Mouse (Mus musculus) small intestine, adult 2 months (tissue): Measurements from ENCODE around the gene Stk19. TPM values are rescaled to one million over a fixed set of nuclear protein-coding genes. Genes with fewer than 3 reads are reported as not detected.
"Not testable (repeated sequence)": the region's sequence is repeated elsewhere in the genome, so short reads cannot be mapped to it uniquely, and the experiment has no call there.

ENCODE experiments used
- H3K27ac ChIP-seq: fragments of 200-500 bp; 2 replicates; pipeline ENCODE4 v1.5.1; 2012; ENCODE audit warnings: low read depth, low read length, control low read depth, inconsistent platforms; ENCODE audit not compliant: insufficient read depth
- H3K27me3 ChIP-seq: fragments of 200-500 bp; 2 replicates; pipeline ENCODE4 v1.6.1; 2012; ENCODE audit warnings: mild to moderate bottlenecking, moderate library complexity, low read length, inconsistent platforms; ENCODE audit not compliant: control insufficient read depth, insufficient read depth
- H3K36me3 ChIP-seq: fragments of 200-500 bp; 2 replicates; pipeline ENCODE4 v1.6.1; 2012; ENCODE audit warnings: mild to moderate bottlenecking, low read length, control low read depth, inconsistent platforms; ENCODE audit not compliant: control insufficient read depth, insufficient read depth
- H3K4me1 ChIP-seq: fragments of 200-500 bp; 2 replicates; pipeline ENCODE4 v1.6.1; 2012; ENCODE audit warnings: low read length, inconsistent platforms, mixed read lengths; ENCODE audit not compliant: control insufficient read depth, insufficient read depth, insufficient read length
- H3K4me3 ChIP-seq: fragments of 200-500 bp; 2 replicates; pipeline ENCODE4 v1.5.1; 2012; ENCODE audit warnings: low read depth, mild to moderate bottlenecking, control low read depth, inconsistent platforms, low read length, moderate library complexity
- CTCF ChIP-seq: fragments of 200-500 bp; IDR thresholded peaks from 2 replicates; pipeline ENCODE4 v1.5.1; 2012; ENCODE audit warnings: low read depth, mild to moderate bottlenecking, control low read depth, inconsistent platforms, low read length, moderate library complexity, mixed read lengths; ENCODE audit not compliant: insufficient replicate concordance, insufficient read length; ENCODE audit errors: extremely low read depth
- POLR2A ChIP-seq: fragments of 200-500 bp; IDR thresholded peaks from 2 replicates; pipeline ENCODE4 v1.6.1; 2012; ENCODE audit warnings: low read depth, mild to moderate bottlenecking, control low read depth, inconsistent platforms, low read length, moderate library complexity
- WGBS: fragments of 180-500 bp; shearing (Covaris S2); methylation state at CpG from one replicate; pipeline ENCODE4 v1.1.7; 2018; 5-methylcytosine and 5-hydroxymethylcytosine counted together
- polyA plus RNA-seq: library from polyadenylated mRNA; depleted of rRNA; stranded (reverse); fragments of >200 nt; gene quantifications from 2 replicates; pipeline ENCODE4 v1.2.3, GENCODE M21; 2012

The Stk19 gene
- polyA plus RNA-seq, 1 experiment: 56.3 TPM

DNA sequence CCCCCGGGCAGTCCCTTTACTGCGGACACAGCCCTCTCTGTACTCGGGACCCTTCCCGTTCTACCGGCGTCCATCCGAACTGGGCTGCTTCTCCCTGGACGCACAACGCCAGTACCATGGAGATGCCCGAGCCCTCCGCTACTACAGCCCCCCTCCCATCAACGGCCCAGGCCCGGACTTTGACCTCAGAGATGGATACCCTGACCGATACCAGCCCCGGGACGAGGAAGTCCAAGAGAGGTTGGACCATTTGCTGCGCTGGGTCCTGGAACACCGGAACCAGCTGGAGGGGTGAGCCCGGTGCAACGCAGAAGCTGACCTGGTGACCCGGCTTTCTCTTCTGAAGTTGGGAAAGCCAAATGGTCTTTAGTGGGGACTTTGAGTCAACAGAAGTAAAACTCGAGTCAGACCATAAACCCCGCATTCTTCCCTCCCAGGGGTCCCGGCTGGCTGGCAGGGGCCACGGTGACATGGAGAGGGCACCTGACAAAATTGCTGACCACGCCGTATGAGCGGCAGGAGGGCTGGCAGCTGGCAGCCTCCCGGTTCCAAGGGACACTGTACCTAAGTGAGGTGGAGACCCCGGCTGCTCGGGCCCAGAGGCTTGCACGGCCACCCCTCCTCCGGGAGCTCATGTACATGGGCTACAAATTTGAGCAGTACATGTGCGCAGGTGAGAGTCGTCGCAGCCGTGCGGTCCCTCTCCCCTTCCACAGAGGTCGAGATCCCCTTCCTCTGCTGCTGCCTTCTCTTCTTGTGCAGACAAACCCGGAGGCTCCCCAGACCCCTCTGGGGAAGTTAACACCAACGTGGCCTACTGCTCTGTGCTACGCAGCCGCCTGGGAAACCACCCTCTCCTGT lies 949 bp upstream of the Stk19 start:
- H3K4me3 ChIP-seq: peak overlapping the region; percentile 79
- TF ChIP-seq CTCF (no peak), POLR2A (no peak)
- H3K4me1 ChIP-seq: peaks cover 11% of the 10 kb centered on the region
- 27% methylated on average over 43 of the region's 43 CpGs for WGBS
- H3K36me3 ChIP-seq: peaks cover 43% of the 10 kb centered on the region
- H3K27me3 ChIP-seq: no peaks in the 10 kb centered on the region
- H3K27ac ChIP-seq: peak overlapping the region; percentile 66

- WGBS: 4% methylated on average over 48 of the region's 48 CpGs
These were observed 440 bp downstream of the Stk19 start for GRCm38 (mm10) chr17:34836155-34836855.

GRCm38 (mm10) chr17:34830776-34831175 lies 6.0 kb downstream of the Stk19 start:
- H3K27me3 ChIP-seq, H3K4me1 ChIP-seq, H3K27ac ChIP-seq, H3K4me3 ChIP-seq: not testable (repeated sequence)
- 100% methylated on average over 1 of the region's 1 CpGs for WGBS
- peaks cover 68% of the 10 kb centered on the region for H3K36me3 ChIP-seq

More at GRCm38 (mm10) chr17:34836155-34836855, 440 bp downstream of the Stk19 start:
- TF ChIP-seq POLR2A (no peak), CTCF (no peak)
- Histone ChIP-seq H3K27ac (peak overlapping the region; percentile 52), H3K27me3 (no peaks in the 10 kb centered on the region), H3K36me3 (peaks cover 44% of the 10 kb centered on the region), H3K4me1 (peaks cover 11% of the 10 kb centered on the region), H3K4me3 (peak overlapping the region; percentile 79)

DNA sequence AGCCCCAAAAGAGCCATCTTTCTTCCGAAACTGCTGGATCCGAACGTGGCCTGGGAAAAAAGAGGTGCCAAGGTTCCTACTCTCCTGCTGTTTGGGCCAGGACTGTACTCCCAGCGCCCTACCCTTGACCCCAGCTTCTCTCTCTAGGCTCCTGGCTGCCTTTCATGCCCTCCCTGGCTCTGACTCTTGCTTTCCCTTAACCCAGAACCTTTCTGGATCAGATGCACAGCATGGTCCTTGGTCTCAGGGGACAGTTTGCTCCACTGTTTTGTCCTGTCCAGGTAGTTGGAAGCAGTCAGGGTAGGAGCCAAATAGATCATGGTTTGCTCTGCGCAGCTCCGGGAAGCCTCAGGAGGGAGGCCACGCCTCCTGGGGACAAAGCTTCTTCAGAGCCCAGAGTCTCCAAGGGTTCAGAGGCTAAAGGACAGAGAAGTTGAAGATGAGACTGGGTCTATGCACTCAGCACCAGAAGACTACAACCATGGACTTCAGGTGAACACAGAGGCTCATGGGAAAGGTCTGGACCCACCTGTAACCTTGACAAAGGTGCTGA lies 21.9 kb downstream of the Stk19 start:
- Histone ChIP-seq H3K36me3 (no peaks in the 10 kb centered on the region), H3K27me3 (no peaks in the 10 kb centered on the region), H3K4me3 (no peak overlapping the region), H3K4me1 (no peaks in the 10 kb centered on the region), H3K27ac (no peak overlapping the region)
- TF ChIP-seq POLR2A (no peak), CTCF (no peak)
- WGBS: 71% methylated on average over 7 of the region's 7 CpGs

DNA sequence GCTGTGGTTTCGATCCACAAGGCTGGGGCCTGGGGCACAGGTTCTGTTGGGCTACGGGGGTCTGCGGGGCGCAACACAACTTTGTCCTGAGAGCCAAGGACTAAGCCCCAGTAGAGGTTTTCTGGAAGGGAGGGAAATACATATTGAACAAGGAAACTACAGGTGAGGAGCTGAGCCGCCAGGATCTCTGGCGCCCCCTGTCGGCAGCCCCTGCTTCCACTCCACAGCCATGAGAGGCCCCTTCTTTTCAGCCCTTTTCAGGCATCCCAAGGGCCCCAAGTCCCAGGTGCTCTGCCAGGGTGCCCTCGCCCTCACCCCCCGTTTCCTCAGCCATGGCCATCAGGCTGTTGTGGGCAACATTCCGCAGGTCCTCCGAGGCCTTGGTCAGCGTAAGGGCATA lies 23.0 kb downstream of the Stk19 start:
- not testable (repeated sequence) for H3K27ac ChIP-seq, H3K27me3 ChIP-seq, H3K4me3 ChIP-seq, H3K36me3 ChIP-seq, H3K4me1 ChIP-seq
- TF ChIP-seq CTCF: peak; percentile 72
- 61% methylated on average over 12 of the region's 12 CpGs for WGBS

DNA sequence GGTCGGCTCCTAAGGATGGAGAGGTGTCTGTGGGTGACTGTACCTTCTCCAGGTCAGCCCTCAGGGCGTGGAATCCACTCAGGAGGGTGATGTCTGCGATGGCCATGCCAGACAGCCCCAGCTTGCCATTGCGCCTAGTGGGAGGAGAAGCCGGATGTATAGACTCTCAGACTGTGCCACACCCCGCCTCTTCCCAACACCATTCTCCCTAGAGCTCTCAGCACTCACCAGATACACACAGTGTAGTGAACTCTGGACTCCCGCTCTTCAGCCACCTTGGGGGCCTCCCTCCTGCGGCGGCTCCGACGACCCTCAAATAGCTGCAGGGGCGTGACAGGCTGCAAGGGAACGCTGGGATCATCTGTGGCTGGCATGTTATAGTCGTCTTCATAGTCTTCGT lies 25.5 kb downstream of the Stk19 start:
- H3K27ac ChIP-seq: no peak overlapping the region
- no peak overlapping the region for H3K4me3 ChIP-seq
- no peaks in the 10 kb centered on the region for H3K27me3 ChIP-seq
- TF ChIP-seq POLR2A (no peak), CTCF (no peak)
- WGBS: 40% methylated on average over 15 of the region's 15 CpGs
- H3K36me3 ChIP-seq: no peaks in the 10 kb centered on the region
- H3K4me1 ChIP-seq: no peaks in the 10 kb centered on the region

GRCm38 (mm10) chr17:34810811-34811210 lies 25.9 kb downstream of the Stk19 start:
- not testable (repeated sequence) for H3K4me3 ChIP-seq, H3K4me1 ChIP-seq
- WGBS: 62% methylated on average over 8 of the region's 8 CpGs

GRCm38 (mm10) chr17:34810411-34810810 lies 26.3 kb downstream of the Stk19 start:
- H3K36me3 ChIP-seq, H3K4me1 ChIP-seq, H3K27me3 ChIP-seq, H3K4me3 ChIP-seq, H3K27ac ChIP-seq: not testable (repeated sequence)
- 88% methylated on average over 5 of the region's 5 CpGs for WGBS

More at GRCm38 (mm10) chr17:34810811-34811210, 25.9 kb downstream of the Stk19 start:
- not testable (repeated sequence) for H3K27me3 ChIP-seq, H3K27ac ChIP-seq, H3K36me3 ChIP-seq
